Mouse (Mus musculus) liver, embryonic 12.5 days (tissue): ENCODE results near the gene 1700011M02Rik. TPM values are rescaled to one million over a fixed set of nuclear protein-coding genes. Genes with fewer than 3 reads are reported as not detected.

ENCODE experiments used
- polyA plus RNA-seq: library from polyadenylated mRNA; unstranded; fragments of >200 nt; fragmentation: Nextera tagmentation; extraction: Ambion mirVana; gene quantifications from 2 replicates; pipeline ENCODE4 v1.2.1, GENCODE M21; 2016

Gene 1700011M02Rik
- polyA plus RNA-seq, 1 experiment from 2014 or later = not detected

Other genes starting within 250 kb of the 1700011M02Rik start
- gene Gm3880, start 221.9 kb upstream of the 1700011M02Rik start, polyA plus RNA-seq = not detected in 2 replicates
- not detected in 2 replicates for gene Gm9112, start 201.3 kb upstream of the 1700011M02Rik start, polyA plus RNA-seq
- gene Dmrtc1b, start 201.0 kb upstream of the 1700011M02Rik start, polyA plus RNA-seq = not detected in 2 replicates
- gene Dmrtc1c1, start 105.9 kb upstream of the 1700011M02Rik start, polyA plus RNA-seq = not detected in 2 replicates
- gene Dmrtc1c2, start 54.3 kb upstream of the 1700011M02Rik start, polyA plus RNA-seq = not detected in 2 replicates
- not detected in 2 replicates for gene 1700031F05Rik, start 40.9 kb upstream of the 1700011M02Rik start, polyA plus RNA-seq
- gene Dmrtc1a, start 218 bp upstream of the 1700011M02Rik start, polyA plus RNA-seq = 0.17 TPM in 1 of 2 replicates, not detected in the other
- gene 1700018G05Rik, start 19.5 kb downstream of the 1700011M02Rik start, polyA plus RNA-seq = not detected in 2 replicates